In genomic region chr3:96151836-96152235, GRCm38 (mm10) we compare ENCODE assay signal across 30 mouse cellular contexts. TPM values are rescaled to one million over a fixed set of nuclear protein-coding genes. Genes with fewer than 3 reads are reported as not detected.
DNase-seq lines count a peak whose midpoint lies in the region; ATAC-seq and TF ChIP-seq lines count a peak whose summit lies in the region.
"Had no signal": no experiment of that assay in that cellular context is flagged by ENCODE, and none has a peak within 500 bp of the region (broad histone marks: within the 10 kb centered on the region; RNA-seq: fewer than 3 reads in every experiment).

No protein-coding gene starts in this region.

- no peak for TF ChIP-seq CTCF in left cerebral cortex, adult 2 months (IDR thresholded peaks at IDR 0.05)

- peak; percentile 23; the same call in 1 of the 2 replicates for ATAC-seq in common myeloid progenitor, adult 5-6 weeks (replicated peaks; ENCODE audit: low read depth, poor library complexity, severe bottlenecking)
- no peak for ATAC-seq in erythroblast, adult 5-6 weeks (replicated peaks; ENCODE audit: low FRiP score, poor library complexity, severe bottlenecking)
- ATAC-seq: activated CD4-positive, CD25-positive, alpha-beta regulatory T cell, adult 4 months; forebrain, embryonic 14.5 days; forebrain, postnatal 0 days; hindbrain, postnatal 0 days; inflammation-experienced regulatory T-cells, adult 6 months had no signal

- intact Hi-C loops in heart, postnatal 25 days (cut with DNase I), result no loop called here
- intact Hi-C loops in left cerebral cortex, adult 2 months (cut with DNase I), result no loop called here
- intact Hi-C loops in left cerebral cortex, postnatal 25 days (cut with DNase I), result no loop called here

- no peaks in the 10 kb centered on the region for H3K27me3 ChIP-seq in splenic B cell, adult 2 months (ENCODE audit: control insufficient read depth, insufficient read depth, low read length, poor library complexity, severe bottlenecking)
- H3K27me3 ChIP-seq in limb, embryonic 10.5 days (ENCODE audit: low read depth, poor library complexity, severe bottlenecking), result no peaks in the 10 kb centered on the region
- H3K27me3 ChIP-seq: CH12.LX; embryonic facial prominence, embryonic 13.5 days; heart, embryonic 12.5 days; heart, embryonic 15.5 days had no signal

- H3K4me1 ChIP-seq in limb, embryonic 10.5 days, result no peaks in the 10 kb centered on the region
- H3K4me1 ChIP-seq: embryonic facial prominence, embryonic 10.5 days; embryonic facial prominence, embryonic 13.5 days; heart, embryonic 12.5 days had no signal

- H3K9me3 ChIP-seq in limb, embryonic 10.5 days (replicated peaks), result no peaks in the 10 kb centered on the region
- H3K9me3 ChIP-seq: embryonic facial prominence, embryonic 10.5 days; embryonic facial prominence, embryonic 13.5 days; G1E; heart, embryonic 12.5 days; heart, embryonic 15.5 days had no signal

- H3K36me3 ChIP-seq in splenic B cell, adult 2 months (ENCODE audit: control insufficient read depth, insufficient read depth, low read length, poor library complexity, severe bottlenecking), result peaks cover 15% of the 10 kb centered on the region
- H3K36me3 ChIP-seq in limb, embryonic 10.5 days, result peaks cover 70% of the 10 kb centered on the region

- DNase-seq in heart, adult 11 months, result peak; percentile 91
- DNase-seq in heart, postnatal 25 days (ENCODE audit: low spot score), result no peak
- no peak for DNase-seq in left cerebral cortex, adult 2 months (ENCODE audit: extremely low spot score in 1 of 2, low spot score in 2 of 2)
- no peak for DNase-seq in left cerebral cortex, postnatal 25 days (ENCODE audit: low spot score in 2 of 2)
- DNase-seq in splenic B cell, adult 2 months (ENCODE audit: low read depth, low spot score), result peak; percentile 26
- no peak for DNase-seq in limb, embryonic 10.5 days (ENCODE audit: low spot score)
- DNase-seq: adrenal gland, adult 8-10 months; adrenal gland, postnatal 25 days; cerebellum, adult 2 months; cerebellum, adult 9-11 months; cerebellum, postnatal 25 days; embryo, embryonic 11 days; forebrain, postnatal 0 days; gastrocnemius, postnatal 25 days; heart, postnatal 10 days; heart, postnatal 4 days; kidney, adult 11 months had no signal

- no peak overlapping the region for H3K4me3 ChIP-seq in left cerebral cortex, adult 2 months
- H3K4me3 ChIP-seq in limb, embryonic 10.5 days, result no peak overlapping the region
- H3K4me3 ChIP-seq: embryonic facial prominence, embryonic 10.5 days; embryonic facial prominence, embryonic 13.5 days; heart, embryonic 12.5 days; heart, embryonic 15.5 days had no signal

- WGBS in limb, embryonic 10.5 days, result 93% methylated on average over 7 of the region's 7 CpGs

- peak overlapping the region; percentile 32; the same call in 1 of the 2 replicates for H3K27ac ChIP-seq in left cerebral cortex, adult 2 months
- H3K27ac ChIP-seq in limb, embryonic 10.5 days, result no peak overlapping the region
- H3K27ac ChIP-seq: embryonic facial prominence, embryonic 10.5 days; embryonic facial prominence, embryonic 13.5 days; heart, embryonic 15.5 days; hindbrain, embryonic 14.5 days; hindbrain, postnatal 0 days had no signal

RNA-seq across cellular contexts. Expression of gene Mtmr11, which starts 10.0 kb away (rescaled TPM):
- 1 to 10 TPM; 3.2 TPM for total RNA-seq in heart, postnatal 25 days (2021)
- 1 to 10 TPM; 7.3 to 8.1 TPM for total RNA-seq in left cerebral cortex, adult 2 months (2021)
- 1 to 10 TPM; 6.4 to 6.8 TPM for total RNA-seq in left cerebral cortex, postnatal 25 days (2021)
- 0.09 TPM in 1 of 2 replicates, not detected in the other for total RNA-seq in common myeloid progenitor, adult 5-6 weeks (2017)
- 10.8 and 18.2 TPM in 2 replicates for polyA plus RNA-seq in limb, embryonic 10.5 days (2016; fragmentation: Nextera tagmentation; extraction: Ambion mirVana)
- total RNA-seq in erythroblast, adult 5-6 weeks (2015; ENCODE audit: low replicate concordance), result not detected in 2 replicates
- 0.34 TPM in 1 of 2 replicates, not detected in the other for total RNA-seq in erythroblast, adult 5-6 weeks (2017; ENCODE audit: low replicate concordance)
- polyA plus RNA-seq: G1E had no signal

RNA-seq across cellular contexts. Expression of gene Sf3b4, which starts 20.3 kb away (rescaled TPM):
- 10 to 100 TPM; 16.9 to 17.2 TPM for total RNA-seq in heart, postnatal 25 days (2021)
- total RNA-seq in left cerebral cortex, adult 2 months (2021), result 10 to 100 TPM; 44.0 to 45.5 TPM
- 10 to 100 TPM; 39.6 to 43.4 TPM for total RNA-seq in left cerebral cortex, postnatal 25 days (2021)
- 30.4 and 37.3 TPM in 2 replicates for total RNA-seq in common myeloid progenitor, adult 5-6 weeks (2017)
- polyA plus RNA-seq in limb, embryonic 10.5 days (2016; fragmentation: Nextera tagmentation; extraction: Ambion mirVana), result 290 and 304 TPM in 2 replicates
- total RNA-seq in erythroblast, adult 5-6 weeks (2015; ENCODE audit: low replicate concordance), result 20.9 and 24.9 TPM in 2 replicates
- total RNA-seq in erythroblast, adult 5-6 weeks (2017; ENCODE audit: low replicate concordance), result 3.6 and 3.8 TPM in 2 replicates

RNA-seq across cellular contexts. Expression of gene Sv2a, which starts 29.1 kb away (rescaled TPM):
- total RNA-seq in heart, postnatal 25 days (2021), result 1 to 10 TPM; 5.0 to 6.5 TPM
- total RNA-seq in left cerebral cortex, adult 2 months (2021), result 100 to 1,000 TPM; 408 TPM
- 100 to 1,000 TPM; 429 to 435 TPM for total RNA-seq in left cerebral cortex, postnatal 25 days (2021)
- 1.3 and 1.5 TPM in 2 replicates for total RNA-seq in common myeloid progenitor, adult 5-6 weeks (2017)
- 3.6 and 3.9 TPM in 2 replicates for polyA plus RNA-seq in limb, embryonic 10.5 days (2016; fragmentation: Nextera tagmentation; extraction: Ambion mirVana)
- not detected in 2 replicates for total RNA-seq in erythroblast, adult 5-6 weeks (2015; ENCODE audit: low replicate concordance)
- total RNA-seq in erythroblast, adult 5-6 weeks (2017; ENCODE audit: low replicate concordance), result not detected in 2 replicates

RNA-seq across cellular contexts. Expression of gene Otud7b, which starts 47.5 kb away (rescaled TPM):
- 10 to 100 TPM; 52.2 to 54.5 TPM for total RNA-seq in heart, postnatal 25 days (2021)
- total RNA-seq in left cerebral cortex, adult 2 months (2021), result 10 to 100 TPM; 33.3 to 33.4 TPM
- 10 to 100 TPM; 24.6 to 27.7 TPM for total RNA-seq in left cerebral cortex, postnatal 25 days (2021)
- total RNA-seq in common myeloid progenitor, adult 5-6 weeks (2017), result 10.9 and 11.8 TPM in 2 replicates
- 18.6 and 19.2 TPM in 2 replicates for polyA plus RNA-seq in limb, embryonic 10.5 days (2016; fragmentation: Nextera tagmentation; extraction: Ambion mirVana)
- 1.0 and 2.1 TPM in 2 replicates for total RNA-seq in erythroblast, adult 5-6 weeks (2015; ENCODE audit: low replicate concordance)
- total RNA-seq in erythroblast, adult 5-6 weeks (2017; ENCODE audit: low replicate concordance), result 6.1 and 12.8 TPM in 2 replicates

Comparison
In these comparisons a context has a peak if more than half of its experiments do, and no peak if none do; other contexts are left out.
1. DNase-seq: peak in heart, adult 11 months (single experiment) and splenic B cell, adult 2 months (single experiment); none in heart, postnatal 25 days (single experiment), left cerebral cortex, adult 2 months (0 of 2), left cerebral cortex, postnatal 25 days (0 of 2) and limb, embryonic 10.5 days (single experiment).
2. RNA of gene Sv2a, which starts 29.1 kb away (total RNA-seq): 429 to 435 TPM in left cerebral cortex, postnatal 25 days and 408 TPM in left cerebral cortex, adult 2 months; 5.0 to 6.5 TPM in heart, postnatal 25 days, 1.3 to 1.5 TPM in common myeloid progenitor, adult 5-6 weeks and not detected in erythroblast, adult 5-6 weeks; every median in the first group is over 10 times any median in the second.